Mouse (Mus musculus): ENCODE data around the gene Ube2e2. TPM values are rescaled to one million over a fixed set of nuclear protein-coding genes. Genes with fewer than 3 reads are reported as not detected.

Ube2e2 gene
- polyA plus RNA-seq (2012; rRNA removed) (82.7 and 107 TPM in 2 replicates), polyA plus RNA-seq (2014; fragmentation: Nextera tagmentation; extraction: Ambion mirVana) (69.7 and 73.3 TPM in 2 replicates)

DNA sequence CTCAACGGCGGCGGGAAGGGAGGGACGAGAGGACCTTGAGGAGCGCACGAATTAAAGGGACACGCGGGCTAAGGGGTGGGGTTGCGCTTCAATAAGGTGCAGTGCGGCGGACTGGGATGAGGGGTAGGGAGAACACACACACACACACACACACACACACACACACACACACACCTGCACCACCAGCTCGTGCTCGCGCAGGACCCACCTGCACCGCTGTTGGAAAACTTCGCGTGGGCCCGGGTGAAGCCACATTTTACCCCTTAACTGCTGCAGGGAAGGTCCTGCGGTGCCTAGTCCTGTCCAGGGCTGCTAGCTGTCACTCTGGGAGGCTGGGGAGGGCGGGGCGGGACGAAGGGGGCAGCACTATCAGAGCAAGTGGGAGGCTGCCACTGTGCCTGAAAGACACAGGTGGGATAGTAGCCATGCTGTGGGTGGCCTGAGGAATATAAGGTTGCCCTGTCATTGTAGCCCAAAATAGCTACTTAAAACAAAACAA is at the start of gene Ube2e2:
Ube2e2 (minus strand) TSS at position 321 of the 499 bp plus-strand sequence.
- peak; percentile 48 for ATAC-seq (ENCODE audit: low FRiP score, low read depth)
- no peak for TF ChIP-seq POLR2A (IDR thresholded peaks at IDR 0.05; ENCODE audit: borderline replicate concordance, extremely low read depth, insufficient read depth, insufficient read length)
- no peaks in the 10 kb centered on the region for H3K36me3 ChIP-seq (ENCODE audit: control insufficient read depth, insufficient read depth, low read length)
- peak within 1 kb of the TSS; percentile 71 for H3K4me2 ChIP-seq (replicated peaks; ENCODE audit: low read depth, low read length, severe bottlenecking)
- no peak for DNase-seq (ENCODE audit: low spot score)
- H3K27ac ChIP-seq (replicated peaks; ENCODE audit: low read depth, low read length) = peak within 1 kb of the TSS; percentile 79
- H3K4me3 ChIP-seq (replicated peaks; ENCODE audit: low read length) = peak within 1 kb of the TSS; percentile 68
- H3K9ac ChIP-seq (ENCODE audit: low read depth, low read length, severe bottlenecking) = peak within 1 kb of the TSS; percentile 86
- 0 out of 2 replicates have a peak, but pooled peaks cover 2% of the 10 kb centered on the region for H3K4me1 ChIP-seq (ENCODE audit: control insufficient read depth, insufficient read depth, low read length)
- WGBS = under 1% methylated on average over 17 of the region's 22 CpGs
- no peaks in the 10 kb centered on the region for H3K9me3 ChIP-seq (ENCODE audit: control insufficient read depth, low read length)
- H3K27me3 ChIP-seq (ENCODE audit: control insufficient read depth, insufficient read depth, low read length) = no peaks in the 10 kb centered on the region

DNA sequence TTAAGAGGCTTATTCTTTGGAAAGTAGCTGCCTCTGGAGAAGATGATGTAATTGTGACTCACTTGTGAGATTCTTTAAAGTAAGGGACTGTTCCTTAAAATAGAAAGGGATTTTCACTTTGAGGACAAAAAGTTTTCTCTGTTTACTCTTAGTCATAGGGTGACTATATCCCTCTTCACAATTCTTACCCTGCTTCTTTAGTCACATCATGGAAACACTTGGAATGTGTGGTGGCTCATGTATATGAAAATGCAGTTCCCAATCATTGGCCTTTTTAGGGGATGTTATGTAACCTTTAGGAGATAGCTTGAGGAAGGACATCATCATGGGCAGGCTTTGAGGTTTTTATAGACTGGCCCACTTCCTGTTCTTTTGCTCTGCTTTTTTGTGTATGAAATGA is 46.0 kb upstream of the Ube2e2 start:
- Histone ChIP-seq H3K36me3 (ENCODE audit: control insufficient read depth, insufficient read depth, low read length) (no peaks in the 10 kb centered on the region), H3K4me2 (replicated peaks; ENCODE audit: low read depth, low read length, severe bottlenecking) (no peak overlapping the region), H3K4me3 (replicated peaks; ENCODE audit: low read length) (no peak overlapping the region), H3K4me1 (ENCODE audit: control insufficient read depth, insufficient read depth, low read length) (no peaks in the 10 kb centered on the region), H3K27me3 (ENCODE audit: control insufficient read depth, insufficient read depth, low read length) (no peaks in the 10 kb centered on the region), H3K9ac (ENCODE audit: low read depth, low read length, severe bottlenecking) (no peak overlapping the region), H3K9me3 (ENCODE audit: control insufficient read depth, low read length) (no peaks in the 10 kb centered on the region), H3K27ac (replicated peaks; ENCODE audit: low read depth, low read length) (no peak overlapping the region)
- ATAC-seq (ENCODE audit: low FRiP score, low read depth) = no peak
- TF ChIP-seq POLR2A (IDR thresholded peaks at IDR 0.05; ENCODE audit: borderline replicate concordance, extremely low read depth, insufficient read depth, insufficient read length) = no peak
- DNase-seq (ENCODE audit: low spot score) = no peak

DNA sequence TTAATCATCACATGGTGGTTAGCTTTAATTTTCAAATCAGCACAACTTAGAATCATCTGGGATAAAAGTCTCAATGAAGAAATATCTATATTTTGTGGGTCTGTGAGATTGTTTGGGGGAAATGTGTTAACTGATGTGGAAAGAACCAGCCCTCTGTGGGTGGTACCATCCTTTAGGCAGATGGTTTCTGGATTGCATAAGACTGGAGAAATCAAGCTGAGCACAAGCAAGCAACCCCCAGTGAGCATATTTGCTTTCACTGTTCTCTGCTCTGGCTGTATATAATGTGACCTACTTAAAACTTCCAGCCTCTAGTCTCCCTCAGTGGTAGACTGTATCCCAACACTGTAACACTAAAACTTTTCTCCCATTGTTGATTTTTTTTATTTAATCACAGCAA is 9.5 kb upstream of the Ube2e2 start:
- H3K4me1 ChIP-seq (ENCODE audit: control insufficient read depth, insufficient read depth, low read length) = no peaks in the 10 kb centered on the region
- TF ChIP-seq POLR2A (IDR thresholded peaks at IDR 0.05; ENCODE audit: borderline replicate concordance, extremely low read depth, insufficient read depth, insufficient read length) = no peak
- no peaks in the 10 kb centered on the region for H3K27me3 ChIP-seq (ENCODE audit: control insufficient read depth, insufficient read depth, low read length)
- no peak overlapping the region for H3K4me3 ChIP-seq (replicated peaks; ENCODE audit: low read length)
- H3K9me3 ChIP-seq (ENCODE audit: control insufficient read depth, low read length) = no peaks in the 10 kb centered on the region
- H3K27ac ChIP-seq (replicated peaks; ENCODE audit: low read depth, low read length) = no peak overlapping the region
- ATAC-seq (ENCODE audit: low FRiP score, low read depth) (no peak), DNase-seq (ENCODE audit: low spot score) (no peak)
- H3K36me3 ChIP-seq (ENCODE audit: control insufficient read depth, insufficient read depth, low read length) = no peaks in the 10 kb centered on the region
- no peak overlapping the region for H3K9ac ChIP-seq (ENCODE audit: low read depth, low read length, severe bottlenecking)
- H3K4me2 ChIP-seq (replicated peaks; ENCODE audit: low read depth, low read length, severe bottlenecking) = no peak overlapping the region

DNA sequence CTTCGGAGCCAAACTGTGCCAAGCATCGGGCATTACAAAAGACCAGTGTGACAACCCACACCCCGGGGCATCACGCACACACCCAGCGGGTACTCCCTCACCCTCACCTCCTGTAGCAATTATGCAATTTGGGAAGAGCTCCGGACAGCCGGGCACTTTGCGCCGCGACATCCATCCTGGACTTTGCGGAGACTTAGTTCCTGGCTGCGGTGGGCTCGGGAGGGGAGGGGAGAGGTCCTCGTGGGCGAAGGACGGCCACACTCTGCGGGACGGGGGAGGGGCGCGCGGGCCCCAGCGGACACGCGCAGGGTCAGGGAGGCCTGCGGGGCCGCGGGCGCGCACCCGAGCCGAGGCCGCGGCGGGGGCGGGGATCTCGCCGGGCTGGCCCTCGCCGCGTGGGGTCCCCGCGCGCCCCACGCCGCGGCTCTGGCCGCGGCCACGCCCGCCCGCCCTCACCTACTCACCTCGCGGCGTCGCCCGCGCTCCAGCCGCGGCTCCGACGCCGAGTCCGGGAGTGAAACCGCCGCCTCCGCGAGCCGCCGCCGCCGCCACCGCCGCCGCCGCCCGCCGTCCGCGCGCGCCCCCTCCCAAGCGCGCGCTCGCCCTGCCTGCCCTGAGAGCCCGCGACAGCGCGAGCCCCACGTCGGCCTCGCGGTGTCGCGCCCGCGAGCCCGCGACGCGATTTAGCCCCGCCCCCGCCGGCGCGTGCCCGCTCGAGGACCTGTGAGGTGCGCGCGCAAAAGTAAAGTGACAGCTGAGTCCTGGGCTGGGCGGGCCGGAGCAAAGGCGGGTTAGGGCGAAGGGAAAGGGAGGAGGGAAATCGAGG is 733 bp downstream of the Ube2e2 start:
- peak; percentile 84 for DNase-seq (ENCODE audit: low spot score)
- 0 out of 2 replicates have a peak, but pooled peaks cover 2% of the 10 kb centered on the region for H3K4me1 ChIP-seq (ENCODE audit: control insufficient read depth, insufficient read depth, low read length)
- peak overlapping the region; percentile 71 for H3K4me2 ChIP-seq (replicated peaks; ENCODE audit: low read depth, low read length, severe bottlenecking)
- H3K36me3 ChIP-seq (ENCODE audit: control insufficient read depth, insufficient read depth, low read length) = no peaks in the 10 kb centered on the region
- H3K27ac ChIP-seq (replicated peaks; ENCODE audit: low read depth, low read length) = peak overlapping the region; percentile 79
- H3K9me3 ChIP-seq (ENCODE audit: control insufficient read depth, low read length) = no peaks in the 10 kb centered on the region
- peak overlapping the region; percentile 86 for H3K9ac ChIP-seq (ENCODE audit: low read depth, low read length, severe bottlenecking)
- under 1% methylated on average over 60 of the region's 116 CpGs for WGBS
- H3K27me3 ChIP-seq (ENCODE audit: control insufficient read depth, insufficient read depth, low read length) = no peaks in the 10 kb centered on the region
- ATAC-seq (ENCODE audit: low FRiP score, low read depth) = peak; percentile 90
- TF ChIP-seq POLR2A (IDR thresholded peaks at IDR 0.05; ENCODE audit: borderline replicate concordance, extremely low read depth, insufficient read depth, insufficient read length) = no peak
- peak overlapping the region; percentile 68 for H3K4me3 ChIP-seq (replicated peaks; ENCODE audit: low read length)

DNA sequence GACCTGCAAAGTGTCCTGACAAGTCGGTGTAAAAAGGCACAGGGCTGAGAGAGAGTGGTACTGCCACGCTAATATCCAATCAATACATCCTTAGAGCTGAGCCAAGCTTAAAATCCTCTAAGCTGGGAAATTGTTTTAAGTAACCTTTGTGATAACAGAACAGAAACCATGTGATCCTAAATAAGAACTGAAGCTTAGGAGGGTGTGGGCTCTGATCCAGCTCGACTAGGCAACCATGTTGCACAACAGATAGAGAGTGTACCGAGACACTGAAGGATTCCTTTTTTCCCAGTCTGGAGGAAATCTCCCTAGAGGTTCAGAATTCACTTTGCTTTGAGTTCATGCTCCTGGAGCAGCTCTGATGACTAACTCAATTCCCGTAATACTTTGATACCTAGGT is 4.5 kb downstream of the Ube2e2 start:
- Histone ChIP-seq H3K27me3 (ENCODE audit: control insufficient read depth, insufficient read depth, low read length) (no peaks in the 10 kb centered on the region), H3K27ac (replicated peaks; ENCODE audit: low read depth, low read length) (no peak overlapping the region), H3K4me2 (replicated peaks; ENCODE audit: low read depth, low read length, severe bottlenecking) (no peak overlapping the region), H3K4me3 (replicated peaks; ENCODE audit: low read length) (no peak overlapping the region), H3K36me3 (ENCODE audit: control insufficient read depth, insufficient read depth, low read length) (no peaks in the 10 kb centered on the region), H3K4me1 (ENCODE audit: control insufficient read depth, insufficient read depth, low read length) (0 out of 2 replicates have a peak, but pooled peaks cover 2% of the 10 kb centered on the region), H3K9me3 (ENCODE audit: control insufficient read depth, low read length) (no peaks in the 10 kb centered on the region), H3K9ac (ENCODE audit: low read depth, low read length, severe bottlenecking) (no peak overlapping the region)
- ATAC-seq (ENCODE audit: low FRiP score, low read depth) = no peak
- no peak for TF ChIP-seq POLR2A (IDR thresholded peaks at IDR 0.05; ENCODE audit: borderline replicate concordance, extremely low read depth, insufficient read depth, insufficient read length)
- whole genome bisulfite sequencing = 86% methylated on average over 5 of the region's 5 CpGs
- DNase-seq (ENCODE audit: low spot score) = no peak

All from limb, embryonic 14.5 days (tissue).